In genomic region chr1:31071209-31071608, GRCm38 (mm10) we compare ENCODE assay signal across 18 mouse cellular contexts.
A peak's percentile ranks its signal among the peaks of the same experiment; 100 is the strongest.
DNase-seq lines count a peak whose midpoint lies in the region; ATAC-seq lines count a peak whose summit lies in the region.
"Had no signal": no experiment of that assay in that cellular context is flagged by ENCODE, and none has a peak within 500 bp of the region (broad histone marks: within the 10 kb centered on the region; RNA-seq: fewer than 3 reads in every experiment).

No protein-coding gene starts in this region.

- no peak overlapping the region for H3K9ac ChIP-seq in embryonic facial prominence, embryonic 14.5 days (ENCODE audit: low read depth, low read length)

- no peak overlapping the region for H3K4me2 ChIP-seq in embryonic facial prominence, embryonic 14.5 days (ENCODE audit: low read depth, low read length)

- no peaks in the 10 kb centered on the region for H3K27me3 ChIP-seq in embryonic facial prominence, embryonic 14.5 days (replicated peaks; ENCODE audit: control insufficient read depth, insufficient read depth, low read length)
- no peaks in the 10 kb centered on the region for H3K27me3 ChIP-seq in embryonic facial prominence, embryonic 10.5 days (replicated peaks; ENCODE audit: low read depth, poor library complexity, severe bottlenecking)
- H3K27me3 ChIP-seq: CH12.LX, Patski had no signal

- no peak overlapping the region for H3K4me3 ChIP-seq in embryonic facial prominence, embryonic 14.5 days (ENCODE audit: low read depth, low read length)
- H3K4me3 ChIP-seq in embryonic facial prominence, embryonic 10.5 days = no peak overlapping the region

- no peak overlapping the region for H3K27ac ChIP-seq in embryonic facial prominence, embryonic 14.5 days (replicated peaks; ENCODE audit: low read depth, low read length)
- H3K27ac ChIP-seq in embryonic facial prominence, embryonic 10.5 days (replicated peaks) = no peak overlapping the region

- 80% methylated on average over 2 of the region's 2 CpGs for WGBS in embryonic facial prominence, embryonic 14.5 days
- 82% methylated on average over 2 of the region's 2 CpGs for WGBS in embryonic facial prominence, embryonic 10.5 days

- no peaks in the 10 kb centered on the region for H3K4me1 ChIP-seq in embryonic facial prominence, embryonic 14.5 days (ENCODE audit: control insufficient read depth, insufficient read depth, low read length)
- H3K4me1 ChIP-seq in embryonic facial prominence, embryonic 10.5 days = no peaks in the 10 kb centered on the region

- H3K9me3 ChIP-seq in embryonic facial prominence, embryonic 14.5 days (ENCODE audit: control insufficient read depth, low read length) = no peaks in the 10 kb centered on the region
- H3K9me3 ChIP-seq in embryonic facial prominence, embryonic 10.5 days = no peaks in the 10 kb centered on the region
- H3K9me3 ChIP-seq: G1E had no signal

- no peaks in the 10 kb centered on the region for H3K36me3 ChIP-seq in embryonic facial prominence, embryonic 14.5 days (ENCODE audit: control insufficient read depth, insufficient read depth, low read length)
- no peaks in the 10 kb centered on the region for H3K36me3 ChIP-seq in embryonic facial prominence, embryonic 10.5 days (replicated peaks)
- H3K36me3 ChIP-seq: G1E had no signal

- DNase-seq in embryonic facial prominence, embryonic 14.5 days (ENCODE audit: low spot score) = peak; percentile 43
- DNase-seq in embryonic facial prominence, embryonic 10.5 days (ENCODE audit: low spot score) = no peak
- DNase-seq: adrenal gland, adult 2 months; adrenal gland, adult 8-10 months; adrenal gland, postnatal 10 days; adrenal gland, postnatal 14 days; adrenal gland, postnatal 25 days; adrenal gland, postnatal 36 days; B cell, adult 2 months; cerebellum, adult 11 months; cerebellum, adult 11-12 months; cerebellum, adult 18-20 months; cerebellum, adult 2 months had no signal

- ATAC-seq in embryonic facial prominence, embryonic 14.5 days (ENCODE audit: low read depth) = peak; percentile 93; the same call in 1 of the 2 replicates
- ATAC-seq: activated CD4-positive, CD25-positive, alpha-beta regulatory T cell, adult 4 months; CD4-positive, CD25-positive, alpha-beta regulatory T cell, adult 4 months; Patski had no signal
